Mouse (Mus musculus) neural tube, embryonic 13.5 days (tissue): ENCODE measurements at regions not wholly inside any gene's neighbourhood (a gene's known extent, or its start where the extent isn't known, plus 50 kb on each side); places are given as distances from the start of the nearest gene placed in this dataset.

Experiments used
- ATAC-seq: fragments of 200-750 bp; cut with Nextera tagmentation; 2 replicates; pipeline ENCODE4 v1.8.0; 2017; ENCODE audit warnings: low read depth, mild to moderate bottlenecking, moderate TSS enrichment, moderate library complexity
- H3K27ac ChIP-seq: fragments of 300-500 bp; sonication (generic); replicated peaks from 2 replicates; pipeline ENCODE4 v1.5.1; 2015; ENCODE audit warnings: moderate library complexity, mild to moderate bottlenecking, inconsistent platforms
- H3K27me3 ChIP-seq: fragments of 300-500 bp; sonication (generic); 2 replicates; pipeline ENCODE4 v1.6.1; 2015; ENCODE audit warnings: mild to moderate bottlenecking, inconsistent platforms
- H3K36me3 ChIP-seq: fragments of 300-500 bp; sonication (generic); 2 replicates; pipeline ENCODE4 v1.6.1; 2015; ENCODE audit warnings: mild to moderate bottlenecking, inconsistent platforms
- H3K4me1 ChIP-seq: fragments of 300-500 bp; sonication (generic); replicated peaks from 2 replicates; pipeline ENCODE4 v1.6.1; 2015; ENCODE audit warnings: inconsistent platforms
- H3K4me2 ChIP-seq: fragments of 300-500 bp; sonication (generic); 2 replicates; pipeline ENCODE4 v1.6.1; 2015; ENCODE audit warnings: inconsistent platforms, mild to moderate bottlenecking, moderate library complexity
- H3K4me3 ChIP-seq: fragments of 300-500 bp; sonication (generic); 2 replicates; pipeline ENCODE4 v1.5.1; 2015; ENCODE audit warnings: mild to moderate bottlenecking, inconsistent platforms
- H3K9ac ChIP-seq: fragments of 300-500 bp; sonication (generic); 2 replicates; pipeline ENCODE4 v1.6.1; 2015; ENCODE audit warnings: moderate library complexity, mild to moderate bottlenecking, inconsistent platforms
- H3K9me3 ChIP-seq: fragments of 300-500 bp; sonication (generic); 2 replicates; pipeline ENCODE4 v1.6.1; 2016; ENCODE audit warnings: inconsistent platforms
- WGBS: fragments of 180-500 bp; shearing (Covaris S2); methylation state at CpG from one replicate; pipeline ENCODE4 v1.1.7; 2015; 5-methylcytosine and 5-hydroxymethylcytosine counted together

DNA sequence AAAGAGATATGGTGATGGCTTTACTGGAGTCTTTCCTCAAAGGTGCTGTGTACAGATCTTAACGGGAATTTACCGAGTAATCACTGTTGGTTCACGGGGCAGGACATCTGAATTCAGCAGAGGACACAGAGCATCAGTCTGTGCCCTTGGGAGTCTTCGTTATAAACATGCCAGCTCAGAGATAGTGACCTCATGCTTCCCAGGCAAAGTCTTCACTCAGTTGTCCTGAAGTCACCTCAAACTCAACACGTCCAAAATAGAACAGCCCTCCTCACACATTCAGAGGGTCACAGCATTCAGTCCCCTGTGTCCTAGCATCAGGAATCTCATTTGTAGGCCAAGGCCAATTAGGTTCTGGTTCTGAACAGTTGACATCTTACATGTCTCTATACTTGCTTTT is 151.9 kb upstream of the Nrip1 start:
- ATAC-seq = no peak
- Histone ChIP-seq H3K27me3 (no peaks in the 10 kb centered on the region), H3K9ac (no peak overlapping the region), H3K9me3 (no peaks in the 10 kb centered on the region), H3K27ac (no peak overlapping the region), H3K4me2 (no peak overlapping the region), H3K4me3 (no peak overlapping the region), H3K4me1 (peaks cover 2% of the 10 kb centered on the region; the same call in 1 of the 2 replicates), H3K36me3 (no peaks in the 10 kb centered on the region)
- 93% methylated on average over 5 of the region's 5 CpGs for WGBS

DNA sequence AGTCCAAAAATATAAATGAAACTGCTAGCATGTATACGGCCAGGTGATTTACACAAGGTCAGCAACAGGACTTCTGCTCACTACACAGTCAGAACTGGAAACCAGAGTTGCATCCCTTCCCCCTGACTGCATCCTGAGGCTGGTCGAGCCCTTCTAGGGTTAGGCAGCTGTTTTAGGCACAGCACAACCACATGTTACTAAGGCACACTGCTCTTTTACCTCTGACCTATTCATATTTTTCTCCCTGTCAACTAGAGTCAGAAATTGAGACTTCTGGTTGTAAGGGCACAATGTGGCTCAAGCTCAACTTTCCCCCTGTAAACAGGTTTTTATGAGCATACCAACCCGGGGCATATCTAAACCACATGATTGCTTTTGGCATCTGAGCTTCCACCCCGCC is 151.3 kb upstream of the Nrip1 start:
- H3K27me3 ChIP-seq = no peaks in the 10 kb centered on the region
- no peaks in the 10 kb centered on the region for H3K9me3 ChIP-seq
- H3K4me3 ChIP-seq = no peak overlapping the region
- no peak for ATAC-seq
- WGBS = 77% methylated on average over 4 of the region's 4 CpGs
- H3K36me3 ChIP-seq = no peaks in the 10 kb centered on the region
- no peak overlapping the region for H3K9ac ChIP-seq
- no peak overlapping the region for H3K27ac ChIP-seq
- H3K4me1 ChIP-seq = peaks cover 6% of the 10 kb centered on the region; the same call in 1 of the 2 replicates
- no peak overlapping the region for H3K4me2 ChIP-seq

DNA sequence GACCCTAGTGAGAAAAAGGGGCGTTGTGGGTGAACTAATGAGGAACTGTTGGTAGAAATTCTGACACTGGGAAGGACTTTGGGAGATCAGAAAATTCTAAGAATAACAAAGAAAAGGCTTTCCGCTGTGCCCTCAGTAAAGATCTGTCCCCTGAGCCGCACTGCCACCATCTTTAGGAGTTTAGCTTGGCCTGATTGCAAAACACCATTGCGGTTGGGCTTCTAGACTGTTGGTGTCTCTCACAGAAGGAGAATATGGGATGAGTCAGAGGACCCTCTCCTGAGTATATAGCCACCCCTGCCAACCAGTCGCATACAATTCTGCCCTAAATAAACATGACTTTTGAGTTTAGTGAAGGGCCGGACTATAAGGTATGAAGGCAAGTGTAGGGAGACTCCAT is 147.5 kb upstream of the Nrip1 start:
- Histone ChIP-seq H3K9ac (no peak overlapping the region), H3K9me3 (no peaks in the 10 kb centered on the region), H3K27me3 (no peaks in the 10 kb centered on the region), H3K4me2 (no peak overlapping the region), H3K27ac (peak overlapping the region; percentile 72; the same call in 1 of the 2 replicates), H3K4me1 (peaks cover 6% of the 10 kb centered on the region; the same call in 1 of the 2 replicates), H3K4me3 (no peak overlapping the region), H3K36me3 (no peaks in the 10 kb centered on the region)
- 96% methylated on average over 6 of the region's 6 CpGs for WGBS
- no peak for ATAC-seq

DNA sequence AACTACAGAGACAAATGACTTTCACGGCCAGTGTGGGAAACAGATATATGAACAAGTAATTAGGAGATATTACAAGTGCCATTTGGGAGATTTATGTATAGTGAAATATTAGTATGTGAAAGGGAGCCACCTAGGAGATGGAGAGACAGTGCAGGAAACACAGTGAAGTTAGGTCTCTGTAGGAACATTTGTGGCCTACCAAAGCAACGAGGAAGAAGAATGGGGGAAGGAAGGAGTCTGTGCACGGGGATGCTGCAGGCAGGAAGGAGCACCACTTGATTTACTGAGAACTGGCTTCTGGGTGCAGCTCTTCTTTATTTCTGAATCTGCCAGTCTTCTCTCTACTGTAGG is 147.0 kb upstream of the Nrip1 start:
- Histone ChIP-seq H3K9ac (no peak overlapping the region), H3K27ac (peak overlapping the region; percentile 72), H3K9me3 (no peaks in the 10 kb centered on the region), H3K4me3 (no peak overlapping the region), H3K4me1 (peaks cover 6% of the 10 kb centered on the region; the same call in 1 of the 2 replicates), H3K27me3 (no peaks in the 10 kb centered on the region), H3K4me2 (no peak overlapping the region), H3K36me3 (no peaks in the 10 kb centered on the region)
- peak; percentile 77 for ATAC-seq
- WGBS = 41% methylated on average over 3 of the region's 3 CpGs

DNA sequence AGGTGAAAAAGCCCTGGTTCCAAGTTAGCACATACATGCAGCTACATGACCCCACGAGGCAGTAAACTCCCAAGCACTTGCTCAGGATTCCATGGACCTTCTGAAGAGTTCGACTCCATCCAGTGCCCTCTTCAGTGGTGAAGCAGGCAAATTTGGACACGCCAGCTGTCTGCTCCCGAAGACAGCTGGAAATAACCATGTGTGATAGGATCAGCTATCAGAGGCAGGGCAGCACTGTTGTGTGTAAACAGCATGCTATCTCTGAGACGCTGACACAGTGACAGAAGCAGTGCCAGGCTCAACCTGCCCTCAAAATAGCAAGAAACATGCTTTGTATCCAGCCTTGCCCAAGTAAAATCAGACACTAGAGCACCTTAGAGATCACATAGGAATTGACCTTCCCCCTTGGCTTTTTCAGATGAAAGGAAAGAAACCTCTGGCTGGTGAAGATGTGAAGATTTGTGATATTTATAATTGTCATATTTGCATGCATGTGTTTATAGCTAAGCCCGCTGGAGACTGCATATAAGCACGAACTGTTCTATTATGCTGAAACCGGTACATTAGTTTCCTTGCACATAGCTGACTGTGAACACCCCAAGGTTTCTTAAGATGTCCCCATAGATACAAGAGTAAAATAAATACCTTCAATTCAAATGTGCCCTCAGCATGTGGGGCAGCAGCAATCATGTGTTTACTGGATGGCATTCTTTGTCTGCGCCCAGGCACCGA is 146.4 kb upstream of the Nrip1 start:
- Histone ChIP-seq H3K27ac (peak overlapping the region; percentile 72), H3K4me2 (no peak overlapping the region), H3K9ac (no peak overlapping the region), H3K4me1 (peaks cover 6% of the 10 kb centered on the region; the same call in 1 of the 2 replicates), H3K27me3 (no peaks in the 10 kb centered on the region), H3K4me3 (no peak overlapping the region), H3K36me3 (no peaks in the 10 kb centered on the region), H3K9me3 (no peaks in the 10 kb centered on the region)
- peak; percentile 53; the same call in 1 of the 2 replicates for ATAC-seq
- WGBS = 78% methylated on average over 10 of the region's 10 CpGs

DNA sequence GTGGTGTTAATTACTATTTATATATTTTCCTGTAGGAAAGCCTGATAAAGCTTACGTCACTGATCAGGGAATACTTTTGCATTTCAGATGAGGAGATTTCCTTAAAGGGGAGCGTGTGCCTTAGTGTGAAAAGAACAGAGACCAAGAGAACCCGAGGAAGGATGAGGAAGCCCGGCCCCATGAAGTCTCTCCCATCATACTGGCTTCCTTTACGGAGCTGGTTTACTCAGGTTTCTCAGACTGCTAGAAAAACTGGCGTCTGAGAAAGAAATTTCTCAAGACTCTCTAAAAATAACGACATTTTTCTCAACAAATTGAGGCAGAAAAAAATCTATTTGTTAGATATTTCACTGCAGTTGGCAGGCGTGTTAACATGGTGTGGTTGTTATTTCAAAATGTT is 137.2 kb upstream of the Nrip1 start:
- H3K4me1 ChIP-seq = no peaks in the 10 kb centered on the region
- no peak overlapping the region for H3K4me3 ChIP-seq
- WGBS = 73% methylated on average over 8 of the region's 8 CpGs
- ATAC-seq = no peak
- no peak overlapping the region for H3K9ac ChIP-seq
- no peak overlapping the region for H3K27ac ChIP-seq
- no peaks in the 10 kb centered on the region for H3K36me3 ChIP-seq
- H3K4me2 ChIP-seq = no peak overlapping the region
- H3K9me3 ChIP-seq = no peaks in the 10 kb centered on the region
- H3K27me3 ChIP-seq = no peaks in the 10 kb centered on the region

DNA sequence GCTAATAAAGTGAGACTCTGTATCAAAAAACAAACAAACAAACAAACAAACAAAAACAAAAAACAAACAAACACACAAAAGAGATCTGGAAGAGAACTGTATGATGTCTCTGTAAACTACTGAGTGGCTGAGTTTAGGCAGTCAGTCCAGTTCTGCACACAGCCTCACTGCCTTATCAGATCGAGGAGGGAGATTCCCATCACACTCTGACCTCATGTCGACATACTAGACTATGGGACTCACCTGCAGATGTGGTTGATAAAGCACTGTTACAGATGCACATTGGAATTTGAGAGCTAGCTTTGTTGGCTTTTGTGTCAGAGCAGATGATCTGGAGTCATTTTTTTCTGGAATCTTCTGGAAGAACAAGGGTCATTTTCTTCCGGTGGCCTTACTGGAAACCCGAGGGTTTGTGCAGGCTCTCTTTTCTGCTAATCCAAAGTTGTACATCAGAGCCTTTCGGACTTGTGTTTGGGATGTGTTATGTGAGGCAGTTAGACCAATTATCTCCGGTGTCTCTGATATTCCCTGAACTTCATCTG is 135.6 kb upstream of the Nrip1 start:
- Histone ChIP-seq H3K27ac (no peak overlapping the region), H3K9ac (no peak overlapping the region), H3K9me3 (no peaks in the 10 kb centered on the region), H3K4me2 (no peak overlapping the region), H3K27me3 (no peaks in the 10 kb centered on the region), H3K4me3 (no peak overlapping the region), H3K36me3 (no peaks in the 10 kb centered on the region), H3K4me1 (no peaks in the 10 kb centered on the region)
- ATAC-seq = no peak
- WGBS = 90% methylated on average over 6 of the region's 6 CpGs

DNA sequence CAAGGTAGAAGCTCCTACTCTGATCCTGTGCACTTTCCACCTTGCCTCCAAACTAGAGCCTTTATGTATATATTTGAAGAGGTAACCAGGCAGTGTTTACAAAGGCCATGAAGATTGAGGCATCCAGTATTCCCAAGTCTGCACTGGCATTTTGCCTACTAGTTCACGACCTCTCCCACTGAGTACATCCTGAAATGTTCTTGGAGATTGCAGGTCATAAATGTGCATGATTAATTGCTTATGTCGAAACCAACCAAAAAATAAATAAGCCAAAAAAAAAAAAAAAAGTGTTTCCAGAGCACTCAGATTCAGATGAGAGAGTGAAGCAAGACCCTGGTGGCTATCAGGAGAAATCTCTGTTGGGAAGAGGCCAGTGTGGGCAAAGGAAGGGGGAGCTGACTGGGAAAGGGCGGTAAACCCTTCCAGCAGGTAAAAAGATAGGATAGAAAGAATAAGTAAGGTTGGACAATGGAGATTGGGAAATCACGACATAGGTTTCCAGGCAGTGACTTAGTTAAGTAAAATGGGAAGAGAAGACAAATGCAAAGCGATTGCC is 133.6 kb upstream of the Nrip1 start:
- no peak for ATAC-seq
- WGBS = 85% methylated on average over 5 of the region's 5 CpGs
- H3K27ac ChIP-seq = no peak overlapping the region
- no peaks in the 10 kb centered on the region for H3K9me3 ChIP-seq
- H3K36me3 ChIP-seq = no peaks in the 10 kb centered on the region
- no peak overlapping the region for H3K9ac ChIP-seq
- H3K27me3 ChIP-seq = no peaks in the 10 kb centered on the region
- no peak overlapping the region for H3K4me3 ChIP-seq
- H3K4me2 ChIP-seq = no peak overlapping the region
- no peaks in the 10 kb centered on the region for H3K4me1 ChIP-seq

DNA sequence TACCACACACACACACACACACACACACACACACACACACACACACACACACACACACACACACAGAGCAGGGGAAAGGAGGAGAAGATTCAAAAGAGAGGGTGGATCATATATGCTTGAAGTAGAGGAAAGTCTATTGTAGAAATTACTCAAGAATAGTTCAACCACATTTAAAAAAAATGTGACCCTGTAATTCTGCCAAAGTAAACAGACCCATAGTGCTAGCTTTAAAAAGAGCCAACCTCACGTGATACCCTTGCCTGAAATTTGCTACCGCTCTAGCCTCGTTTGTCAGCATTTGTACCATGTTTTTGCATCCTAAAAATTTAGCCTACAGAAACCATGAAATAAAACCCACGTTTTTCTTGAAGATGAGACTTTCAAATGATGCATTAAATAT is 132.6 kb upstream of the Nrip1 start:
- Histone ChIP-seq H3K4me3 (no peak overlapping the region), H3K9me3 (no peaks in the 10 kb centered on the region), H3K4me1 (no peaks in the 10 kb centered on the region), H3K36me3 (no peaks in the 10 kb centered on the region), H3K27ac (no peak overlapping the region), H3K9ac (no peak overlapping the region), H3K4me2 (no peak overlapping the region), H3K27me3 (no peaks in the 10 kb centered on the region)
- no peak for ATAC-seq
- WGBS = 80% methylated on average over 4 of the region's 4 CpGs

DNA sequence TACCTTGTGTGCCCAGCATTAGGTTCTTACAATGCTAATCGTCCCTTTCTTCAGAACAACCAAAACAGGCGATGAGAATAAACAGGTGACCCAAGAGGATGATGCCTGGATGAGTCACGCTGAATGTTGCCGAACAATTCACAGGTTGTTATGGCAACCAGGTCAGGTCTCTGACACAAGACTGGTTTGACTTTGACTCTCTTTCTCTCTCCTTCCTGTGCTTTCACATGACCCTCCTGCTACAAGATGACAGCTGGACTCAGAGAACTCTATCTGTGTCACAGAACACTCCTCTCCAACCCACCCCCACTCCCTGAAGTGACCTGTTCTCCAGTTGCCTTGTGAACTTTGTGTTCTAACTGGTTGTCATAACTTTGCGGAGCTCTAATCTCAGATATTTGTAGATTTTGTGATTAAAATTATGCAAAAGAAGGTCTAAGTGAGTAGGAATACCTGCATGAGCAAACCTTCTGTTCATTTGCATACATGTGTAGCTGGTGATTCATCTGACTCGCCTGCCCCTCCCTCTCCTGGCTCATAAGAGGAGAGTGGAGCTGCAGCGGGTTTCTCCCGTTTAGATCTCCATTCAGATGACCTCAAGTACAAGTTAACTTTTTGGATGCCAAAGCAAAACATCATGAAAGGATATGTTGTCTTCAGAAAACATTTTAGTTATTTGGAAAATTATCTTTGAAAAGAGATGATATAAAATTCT is 126.2 kb upstream of the Nrip1 start:
- ATAC-seq = no peak
- no peaks in the 10 kb centered on the region for H3K27me3 ChIP-seq
- WGBS = 80% methylated on average over 8 of the region's 8 CpGs

DNA sequence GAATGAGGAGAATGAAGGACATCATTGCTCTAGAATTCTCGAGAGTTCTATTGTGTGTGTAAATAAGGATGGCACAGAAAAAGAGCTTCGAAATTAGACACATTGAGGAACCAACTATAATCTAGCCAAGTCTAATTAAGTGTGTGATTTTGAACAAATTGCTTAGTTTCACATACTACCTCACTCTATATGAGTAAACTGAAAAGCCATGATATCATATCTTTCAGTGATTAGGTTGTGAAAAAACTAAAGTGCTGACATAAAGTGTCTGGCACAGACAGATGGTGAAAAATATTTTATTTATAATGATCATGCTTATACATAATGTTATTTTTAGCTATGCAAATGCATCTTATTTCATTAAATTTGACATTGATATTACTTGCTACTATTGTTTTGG is 124.6 kb upstream of the Nrip1 start:
- Histone ChIP-seq H3K9ac (no peak overlapping the region), H3K4me3 (no peak overlapping the region), H3K4me2 (no peak overlapping the region), H3K9me3 (no peaks in the 10 kb centered on the region), H3K36me3 (no peaks in the 10 kb centered on the region), H3K4me1 (no peaks in the 10 kb centered on the region), H3K27me3 (no peaks in the 10 kb centered on the region), H3K27ac (no peak overlapping the region)
- 78% methylated on average over 2 of the region's 2 CpGs for WGBS
- no peak for ATAC-seq

More for the DNA sequence above, 126.2 kb upstream of the Nrip1 start:
- Histone ChIP-seq H3K36me3 (no peaks in the 10 kb centered on the region), H3K4me2 (no peak overlapping the region), H3K4me3 (no peak overlapping the region), H3K4me1 (no peaks in the 10 kb centered on the region), H3K9me3 (no peaks in the 10 kb centered on the region), H3K9ac (no peak overlapping the region), H3K27ac (no peak overlapping the region)

DNA sequence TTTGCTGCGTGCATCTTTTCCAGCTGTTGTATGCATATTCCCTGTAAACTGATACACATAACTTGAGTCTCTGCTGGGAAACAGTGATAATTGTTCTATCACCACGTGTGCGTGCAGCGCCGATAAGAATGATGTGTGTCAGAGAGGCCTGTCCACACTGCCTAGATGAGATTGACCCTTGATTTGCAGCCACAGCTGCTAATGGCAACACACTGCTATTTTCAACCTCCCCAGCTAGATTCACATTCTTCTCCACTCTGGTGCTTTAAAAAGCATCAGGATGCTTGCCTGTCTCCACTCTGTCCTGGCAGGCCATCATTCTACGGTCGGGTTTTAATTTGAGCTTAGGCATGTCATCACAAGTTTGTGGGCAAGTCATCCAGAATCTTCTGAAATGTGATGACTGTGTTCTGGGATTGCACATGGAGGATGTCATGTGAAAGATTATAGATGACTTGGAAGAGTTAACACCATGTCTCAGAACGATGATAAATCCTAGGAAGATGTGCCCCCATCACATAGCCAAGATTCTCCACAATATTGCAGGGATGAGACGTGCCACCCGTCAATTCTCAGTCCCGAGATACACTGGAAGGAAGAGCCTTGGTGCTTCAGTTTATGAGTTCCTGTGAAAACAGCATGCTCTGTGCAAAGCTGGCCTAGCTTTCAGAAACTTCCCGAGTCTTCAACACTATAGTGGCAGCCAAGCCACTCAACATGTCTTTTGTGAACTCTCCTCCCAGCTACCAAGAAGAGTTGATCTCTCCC is 123.6 kb upstream of the Nrip1 start:
- Histone ChIP-seq H3K27me3 (no peaks in the 10 kb centered on the region), H3K36me3 (no peaks in the 10 kb centered on the region), H3K4me2 (no peak overlapping the region), H3K4me3 (no peak overlapping the region), H3K4me1 (no peaks in the 10 kb centered on the region), H3K27ac (no peak overlapping the region), H3K9me3 (no peaks in the 10 kb centered on the region), H3K9ac (no peak overlapping the region)
- WGBS = 89% methylated on average over 12 of the region's 12 CpGs
- ATAC-seq = no peak
